Mouse (Mus musculus) heart, postnatal 0 days (tissue): ENCODE measurements around the gene Spaca6.

ENCODE experiments used
- CTCF ChIP-seq: IDR thresholded peaks from 2 replicates; pipeline ENCODE4 v1.5.1; 2016; ENCODE audit warnings: antibody characterized with exemption, control low read depth, low read depth
- EP300 ChIP-seq: IDR thresholded peaks from 2 replicates; pipeline ENCODE4 v1.6.1; 2016; ENCODE audit warnings: antibody characterized with exemption, low read depth

GRCm38 (mm10) chr17:17882672-17883071 is 55.7 kb downstream of the Spaca6 start:
- TF ChIP-seq CTCF, result no peak
- no peak for TF ChIP-seq EP300
